Comparison of ENCODE assay signal across 10 mouse cellular contexts in genomic region chr2:3657376-3657775, GRCm38 (mm10).
DNase-seq lines count a peak whose midpoint lies in the region; ATAC-seq and TF ChIP-seq lines count a peak whose summit lies in the region.
"Had no signal": no experiment of that assay in that cellular context is flagged by ENCODE, and none has a peak within 500 bp of the region (broad histone marks: within the 10 kb centered on the region; RNA-seq: fewer than 3 reads in every experiment).

No protein-coding gene starts in this region.

- DNase-seq in stomach, postnatal 0 days (ENCODE audit: low spot score), result no peak
- DNase-seq in testis, postnatal 10 days (ENCODE audit: low spot score), result no peak
- DNase-seq: cerebellum, postnatal 36 days had no signal

- TF ChIP-seq EP300 in stomach, postnatal 0 days (optimal IDR thresholded peaks at IDR 0.05), result no peak

- no peak overlapping the region for H3K9ac ChIP-seq in stomach, embryonic 16.5 days (ENCODE audit: low read length)
- no peak overlapping the region for H3K9ac ChIP-seq in stomach, postnatal 0 days (ENCODE audit: low read length)
- H3K9ac ChIP-seq in hindbrain, embryonic 12.5 days, result no peak overlapping the region
- no peak overlapping the region for H3K9ac ChIP-seq in hindbrain, embryonic 13.5 days
- H3K9ac ChIP-seq: embryonic facial prominence, embryonic 12.5 days had no signal

- no peak for ATAC-seq in stomach, embryonic 16.5 days (ENCODE audit: insufficient read depth, low FRiP score)
- no peak for ATAC-seq in stomach, postnatal 0 days (ENCODE audit: low FRiP score, low TSS enrichment)
- no peak for ATAC-seq in hindbrain, embryonic 12.5 days (ENCODE audit: low FRiP score)
- no peak for ATAC-seq in hindbrain, embryonic 13.5 days (ENCODE audit: low FRiP score)

- H3K4me2 ChIP-seq in stomach, embryonic 16.5 days (ENCODE audit: low read depth, low read length), result no peak overlapping the region
- H3K4me2 ChIP-seq in stomach, postnatal 0 days (replicated peaks; ENCODE audit: low read depth), result no peak overlapping the region
- no peak overlapping the region for H3K4me2 ChIP-seq in hindbrain, embryonic 12.5 days (replicated peaks)
- no peak overlapping the region for H3K4me2 ChIP-seq in hindbrain, embryonic 13.5 days
- H3K4me2 ChIP-seq: embryonic facial prominence, embryonic 12.5 days; midbrain, embryonic 11.5 days had no signal

- TF ChIP-seq CTCF in stomach, postnatal 0 days (IDR thresholded peaks at IDR 0.05; ENCODE audit: low read depth), result no peak

- 65% methylated on average over 5 of the region's 5 CpGs for WGBS in stomach, embryonic 16.5 days
- WGBS in stomach, postnatal 0 days, result 68% methylated on average over 5 of the region's 5 CpGs
- 19% methylated on average over 5 of the region's 5 CpGs for WGBS in macrophage (ENCODE audit: missing documents)
- 92% methylated on average over 5 of the region's 5 CpGs for WGBS in hindbrain, embryonic 12.5 days
- WGBS in hindbrain, embryonic 13.5 days, result 92% methylated on average over 5 of the region's 5 CpGs

- no peak overlapping the region for H3K4me3 ChIP-seq in stomach, embryonic 16.5 days (replicated peaks; ENCODE audit: low read length)
- no peak overlapping the region for H3K4me3 ChIP-seq in stomach, postnatal 0 days (ENCODE audit: low read depth, low read length)
- H3K4me3 ChIP-seq in brown adipose tissue, adult 24 weeks (ENCODE audit: insufficient read depth, low read depth, low read length), result no peak overlapping the region
- no peak overlapping the region for H3K4me3 ChIP-seq in macrophage (ENCODE audit: inconsistent target)
- H3K4me3 ChIP-seq in hindbrain, embryonic 12.5 days, result no peak overlapping the region
- H3K4me3 ChIP-seq in hindbrain, embryonic 13.5 days, result no peak overlapping the region
- H3K4me3 ChIP-seq: embryonic facial prominence, embryonic 12.5 days had no signal

- H3K27me3 ChIP-seq in stomach, embryonic 16.5 days (ENCODE audit: control insufficient read depth, insufficient read depth, low read length), result no peaks in the 10 kb centered on the region
- H3K27me3 ChIP-seq in stomach, postnatal 0 days (ENCODE audit: control insufficient read depth, insufficient read depth, low read length), result no peaks in the 10 kb centered on the region
- H3K27me3 ChIP-seq in hindbrain, embryonic 12.5 days, result no peaks in the 10 kb centered on the region
- H3K27me3 ChIP-seq in hindbrain, embryonic 13.5 days, result no peaks in the 10 kb centered on the region
- H3K27me3 ChIP-seq: embryonic facial prominence, embryonic 12.5 days had no signal

- no peaks in the 10 kb centered on the region for H3K36me3 ChIP-seq in stomach, embryonic 16.5 days (ENCODE audit: control insufficient read depth, insufficient read depth, low read length)
- no peaks in the 10 kb centered on the region for H3K36me3 ChIP-seq in stomach, postnatal 0 days (ENCODE audit: control insufficient read depth, insufficient read depth, low read length)
- H3K36me3 ChIP-seq in macrophage (ENCODE audit: inconsistent target), result no peaks in the 10 kb centered on the region
- H3K36me3 ChIP-seq in hindbrain, embryonic 12.5 days, result no peaks in the 10 kb centered on the region
- no peaks in the 10 kb centered on the region for H3K36me3 ChIP-seq in hindbrain, embryonic 13.5 days
- H3K36me3 ChIP-seq: embryonic facial prominence, embryonic 12.5 days had no signal

- peaks cover 16% of the 10 kb centered on the region for H3K4me1 ChIP-seq in stomach, embryonic 16.5 days (ENCODE audit: control insufficient read depth, insufficient read depth, low read length)
- H3K4me1 ChIP-seq in stomach, postnatal 0 days (replicated peaks; ENCODE audit: control insufficient read depth, insufficient read depth), result no peaks in the 10 kb centered on the region
- peaks cover 5% of the 10 kb centered on the region; the same call in 1 of the 2 replicates for H3K4me1 ChIP-seq in brown adipose tissue, adult 24 weeks (ENCODE audit: control insufficient read depth, insufficient read depth, insufficient read length, low read length)
- peaks cover 4% of the 10 kb centered on the region; the same call in 1 of the 2 replicates for H3K4me1 ChIP-seq in hindbrain, embryonic 12.5 days
- H3K4me1 ChIP-seq in hindbrain, embryonic 13.5 days (replicated peaks), result no peaks in the 10 kb centered on the region

- no peaks in the 10 kb centered on the region for H3K9me3 ChIP-seq in stomach, embryonic 16.5 days (replicated peaks; ENCODE audit: control insufficient read depth, low read length)
- no peaks in the 10 kb centered on the region for H3K9me3 ChIP-seq in stomach, postnatal 0 days (ENCODE audit: control insufficient read depth, low read length)
- H3K9me3 ChIP-seq in hindbrain, embryonic 12.5 days (replicated peaks), result no peaks in the 10 kb centered on the region
- H3K9me3 ChIP-seq in hindbrain, embryonic 13.5 days, result no peaks in the 10 kb centered on the region
- H3K9me3 ChIP-seq: embryonic facial prominence, embryonic 12.5 days had no signal

- H3K27ac ChIP-seq in stomach, embryonic 16.5 days (ENCODE audit: low read length), result peak overlapping the region; percentile 21; the same call in 1 of the 2 replicates
- H3K27ac ChIP-seq in stomach, postnatal 0 days (replicated peaks), result no peak overlapping the region
- peak overlapping the region; percentile 67 for H3K27ac ChIP-seq in brown adipose tissue, adult 24 weeks (replicated peaks; ENCODE audit: low read depth, low read length)
- peak overlapping the region; percentile 78 for H3K27ac ChIP-seq in macrophage
- H3K27ac ChIP-seq in hindbrain, embryonic 12.5 days, result no peak overlapping the region
- H3K27ac ChIP-seq in hindbrain, embryonic 13.5 days, result no peak overlapping the region
- H3K27ac ChIP-seq: embryonic facial prominence, embryonic 12.5 days had no signal

- H3K79me2 ChIP-seq in macrophage (ENCODE audit: inconsistent target), result no peaks in the 10 kb centered on the region

Comparison
In these comparisons a context has a peak if more than half of its experiments do, and no peak if none do; other contexts are left out.
1. H3K27ac ChIP-seq: peak in stomach, embryonic 16.5 days (single experiment), brown adipose tissue, adult 24 weeks (single experiment) and macrophage (single experiment); none in stomach, postnatal 0 days (single experiment), hindbrain, embryonic 12.5 days (single experiment) and hindbrain, embryonic 13.5 days (single experiment).